Mouse (Mus musculus) layer of hippocampus, postnatal 10 days (tissue): ENCODE results near the gene Actrt1. TPM values are rescaled to one million over a fixed set of nuclear protein-coding genes. Genes with fewer than 3 reads are reported as not detected.

Experiments
- DNase-seq, 2 experiments: peaks; one replicate each; pipeline ENCODE4 v3.0.0; 2021; ENCODE audit warnings: low spot score in 2 of 2
- long read RNA-seq: library from polyadenylated mRNA; stranded (forward); transcript quantifications from one replicate; pipeline ENCODE4 v2.0.0, GENCODE M21; 2023
- total RNA-seq, 2 experiments: library from RNA; stranded (reverse); gene quantifications; 2 replicates each; pipeline ENCODE4 v1.2.3; 2021

Gene Actrt1
- total RNA-seq = not detected
- long read RNA-seq = 0 reads

GRCm38 (mm10) chrX:46328707-46329106, at the start of gene Actrt1:
Actrt1 (plus strand) TSS chrX:46329007.
- DNase-seq = no peak

- no peak for DNase-seq
Measured at GRCm38 (mm10) chrX:46331463-46332115, 2.8 kb downstream of the Actrt1 start.
